Comparison of ENCODE assay signal across 8 mouse cellular contexts in the genomic region with DNA sequence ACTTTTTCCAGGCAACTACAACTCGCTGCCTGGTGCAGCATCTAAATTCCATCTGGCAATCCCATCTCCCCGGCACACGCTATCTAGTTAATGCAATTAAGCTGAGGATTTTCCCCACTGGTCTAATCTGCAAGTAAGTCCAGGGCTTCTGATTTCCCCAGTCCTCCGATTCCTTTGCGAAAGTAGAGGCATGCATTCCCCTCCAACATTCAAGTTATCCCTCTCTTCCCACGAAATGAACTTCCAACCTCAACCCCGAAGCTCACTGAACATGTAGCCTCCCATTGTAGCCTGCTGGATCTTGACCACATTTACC. TPM values are rescaled to one million over a fixed set of nuclear protein-coding genes. Genes with fewer than 3 reads are reported as not detected.
DNase-seq lines count a peak whose midpoint lies in the region; ATAC-seq lines count a peak whose summit lies in the region.

No protein-coding gene starts in this region.

- WGBS in heart, embryonic 14.5 days: 1% methylated on average over 7 of the region's 7 CpGs
- WGBS in hindbrain, embryonic 13.5 days: 0% methylated on average over 7 of the region's 7 CpGs
- WGBS in midbrain, embryonic 14.5 days: under 1% methylated on average over 7 of the region's 7 CpGs

- H3K9ac ChIP-seq in heart, embryonic 14.5 days (ENCODE audit: low read length): no peak overlapping the region
- H3K9ac ChIP-seq in hindbrain, embryonic 13.5 days: peak overlapping the region; percentile 95
- peak overlapping the region; percentile 94 for H3K9ac ChIP-seq in midbrain, embryonic 14.5 days (replicated peaks; ENCODE audit: low read length)

- H3K36me3 ChIP-seq in heart, embryonic 14.5 days (ENCODE audit: control insufficient read depth, insufficient read depth, low read length): no peaks in the 10 kb centered on the region
- no peaks in the 10 kb centered on the region for H3K36me3 ChIP-seq in hindbrain, embryonic 13.5 days
- H3K36me3 ChIP-seq in midbrain, embryonic 14.5 days (ENCODE audit: control insufficient read depth, insufficient read depth, low read length): no peaks in the 10 kb centered on the region

- no peak for DNase-seq in heart, adult 18-20 months
- peak; percentile 68 for DNase-seq in midbrain, embryonic 14.5 days
- DNase-seq in layer of hippocampus, postnatal 25 days (ENCODE audit: extremely low spot score in 1 of 2, low spot score in 1 of 2): no peak
- DNase-seq in frontal cortex, postnatal 36 days (ENCODE audit: low spot score in 2 of 2): no peak
- no peak for DNase-seq in urinary bladder, adult 2 months (ENCODE audit: low spot score)

- no peak for ATAC-seq in heart, embryonic 14.5 days (ENCODE audit: insufficient number of reproducible peaks, insufficient read depth, low FRiP score, low read depth)
- no peak for ATAC-seq in hindbrain, embryonic 13.5 days (ENCODE audit: low FRiP score)
- ATAC-seq in midbrain, embryonic 14.5 days (ENCODE audit: low FRiP score, low TSS enrichment): no peak

- H3K4me1 ChIP-seq in heart, embryonic 14.5 days (ENCODE audit: control insufficient read depth in 2 of 2, insufficient read depth in 2 of 2, low read length in 2 of 2): peaks cover 6 to 21% of the 10 kb centered on the region in 2 experiments; a peak in 3 of 4 replicates
- H3K4me1 ChIP-seq in brown adipose tissue, adult 24 weeks (ENCODE audit: control insufficient read depth, insufficient read depth, insufficient read length, low read length): no peaks in the 10 kb centered on the region
- H3K4me1 ChIP-seq in hindbrain, embryonic 13.5 days (replicated peaks): peaks cover 33% of the 10 kb centered on the region
- H3K4me1 ChIP-seq in midbrain, embryonic 14.5 days (ENCODE audit: control insufficient read depth, insufficient read depth, low read length): peaks cover 33% of the 10 kb centered on the region

- peak overlapping the region; percentile 47 to 56 for H3K4me3 ChIP-seq in heart, embryonic 14.5 days (ENCODE audit: control insufficient read depth in 1 of 2, insufficient read depth in 1 of 2, low read depth in 1 of 2, low read length in 2 of 2)
- H3K4me3 ChIP-seq in brown adipose tissue, adult 24 weeks (ENCODE audit: insufficient read depth, low read depth, low read length): peak overlapping the region; percentile 14
- peak overlapping the region; percentile 81 for H3K4me3 ChIP-seq in hindbrain, embryonic 13.5 days
- H3K4me3 ChIP-seq in midbrain, embryonic 14.5 days (replicated peaks; ENCODE audit: low read depth, low read length): peak overlapping the region; percentile 81

- H3K4me2 ChIP-seq in heart, embryonic 14.5 days (ENCODE audit: low read length): peak overlapping the region; percentile 82
- peak overlapping the region; percentile 94 for H3K4me2 ChIP-seq in hindbrain, embryonic 13.5 days
- H3K4me2 ChIP-seq in midbrain, embryonic 14.5 days (ENCODE audit: low read length): peak overlapping the region; percentile 95

- no peaks in the 10 kb centered on the region for H3K9me3 ChIP-seq in heart, embryonic 14.5 days (ENCODE audit: control insufficient read depth, low read length)
- H3K9me3 ChIP-seq in hindbrain, embryonic 13.5 days: no peaks in the 10 kb centered on the region
- no peaks in the 10 kb centered on the region for H3K9me3 ChIP-seq in midbrain, embryonic 14.5 days (ENCODE audit: control insufficient read depth, low read length)

- H3K27me3 ChIP-seq in heart, embryonic 14.5 days (ENCODE audit: control insufficient read depth, insufficient read depth, low read length): peaks cover 56% of the 10 kb centered on the region
- no peaks in the 10 kb centered on the region for H3K27me3 ChIP-seq in hindbrain, embryonic 13.5 days
- no peaks in the 10 kb centered on the region for H3K27me3 ChIP-seq in midbrain, embryonic 14.5 days (ENCODE audit: control insufficient read depth, insufficient read depth, low read length)

- H3K27ac ChIP-seq in heart, embryonic 14.5 days (replicated peaks in 1 of 2; ENCODE audit: control insufficient read depth in 1 of 2, insufficient read depth in 1 of 2, low read depth in 2 of 2, low read length in 2 of 2): no peak overlapping the region
- H3K27ac ChIP-seq in brown adipose tissue, adult 24 weeks (replicated peaks; ENCODE audit: low read depth, low read length): no peak overlapping the region
- peak overlapping the region; percentile 97 for H3K27ac ChIP-seq in hindbrain, embryonic 13.5 days
- peak overlapping the region; percentile 94 for H3K27ac ChIP-seq in midbrain, embryonic 14.5 days (replicated peaks; ENCODE audit: low read depth, low read length)

RNA-seq across cellular contexts. Expression of gene Elavl2, which starts 25.3 kb away (rescaled TPM):
- 2.0 and 3.2 TPM in 2 replicates for polyA plus RNA-seq in heart, embryonic 14.5 days (2014; fragmentation: Nextera tagmentation; extraction: Ambion mirVana)
- under 1 TPM; 0.50 to 0.57 TPM for total RNA-seq in heart, adult 18-20 months (2021)
- polyA plus RNA-seq in brown adipose tissue, adult 24 weeks (2012; ENCODE audit: insufficient read depth, insufficient read length, missing spikeins): not detected in 2 replicates
- polyA plus RNA-seq in hindbrain, embryonic 13.5 days (2015; fragmentation: Nextera tagmentation; extraction: Ambion mirVana): 154 and 159 TPM in 2 replicates
- polyA plus RNA-seq in midbrain, embryonic 14.5 days (2014; fragmentation: Nextera tagmentation; extraction: Ambion mirVana): 136 and 171 TPM in 2 replicates
- total RNA-seq in layer of hippocampus, postnatal 25 days (2021): 10 to 100 TPM; 93.5 to 99.9 TPM
- 0.58 and 1.1 TPM in 2 replicates for polyA plus RNA-seq in urinary bladder, adult 2 months (2012; rRNA removed)

Comparison
In these comparisons a context has a peak if more than half of its experiments do, and no peak if none do; other contexts are left out.
1. H3K27ac ChIP-seq: peak in hindbrain, embryonic 13.5 days (single experiment) and midbrain, embryonic 14.5 days (single experiment); none in heart, embryonic 14.5 days (0 of 2) and brown adipose tissue, adult 24 weeks (single experiment).
2. H3K4me3 ChIP-seq: peak in every context shown above with its lines; median percentile 81 in hindbrain, embryonic 13.5 days; 81 in midbrain, embryonic 14.5 days; 52 in heart, embryonic 14.5 days; 14 in brown adipose tissue, adult 24 weeks.
3. RNA of gene Elavl2, which starts 25.3 kb away (polyA plus RNA-seq): 136 to 171 TPM in midbrain, embryonic 14.5 days and 154 to 159 TPM in hindbrain, embryonic 13.5 days; 2.0 to 3.2 TPM in heart, embryonic 14.5 days, not detected in brown adipose tissue, adult 24 weeks and 0.58 to 1.1 TPM in urinary bladder, adult 2 months; every median in the first group is over 10 times any median in the second.
4. Peak in every context shown above with its lines, with median percentiles within 50 percentile points of each other: H3K4me2 ChIP-seq.